Mouse (Mus musculus) heart, postnatal 25 days (tissue): ENCODE data around the gene Slc25a45. TPM values are rescaled to one million over a fixed set of nuclear protein-coding genes. Genes with fewer than 3 reads are reported as not detected.

Experiments used
- DNase-seq: peaks from one replicate; pipeline ENCODE4 v3.0.0; 2022; ENCODE audit warnings: low spot score
- intact Hi-C: fragments of 180-260 bp; cut with DNase I; formaldehyde crosslinking; loops from one replicate; pipeline ENCODE4 v1.15.1; 2025
- total RNA-seq, 2 experiments: library from RNA; stranded (reverse); gene quantifications; 2 replicates each; pipeline ENCODE4 v1.2.3; 2021

Gene Slc25a45
- total RNA-seq, 2 experiments from 2014 or later = 3.5 to 4.1 TPM

GRCm38 (mm10) chr19:5849843-5850527 lies 27.6 kb upstream of the Slc25a45 start:
- peak; percentile 93 for DNase-seq
- intact Hi-C loops = loop anchor here (1.0 to 5.0 kb wide), 3 partner anchors 29 to 123 kb away; partner anchors contain the start of genes Ehbp1l1 and Fam89b

DNA sequence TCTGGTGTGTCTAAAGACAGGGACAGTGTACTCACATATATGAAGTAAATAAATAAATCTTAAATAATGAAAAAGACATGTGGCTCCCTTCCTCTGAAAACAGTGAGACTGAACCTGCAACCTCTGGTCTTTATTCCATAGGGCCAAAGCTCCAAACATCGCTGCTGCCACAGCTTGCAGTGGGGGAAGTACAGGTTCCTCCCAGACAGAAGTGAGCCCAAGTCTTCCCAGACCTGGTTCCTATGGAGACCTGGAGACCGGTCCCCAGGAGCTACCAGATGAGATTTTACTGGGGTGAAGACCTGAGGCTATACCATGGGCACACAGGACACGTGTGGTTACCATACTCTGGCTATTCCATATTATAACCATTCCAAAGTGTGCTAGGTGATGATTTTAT lies 26.7 kb upstream of the Slc25a45 start:
- no peak for DNase-seq

DNA sequence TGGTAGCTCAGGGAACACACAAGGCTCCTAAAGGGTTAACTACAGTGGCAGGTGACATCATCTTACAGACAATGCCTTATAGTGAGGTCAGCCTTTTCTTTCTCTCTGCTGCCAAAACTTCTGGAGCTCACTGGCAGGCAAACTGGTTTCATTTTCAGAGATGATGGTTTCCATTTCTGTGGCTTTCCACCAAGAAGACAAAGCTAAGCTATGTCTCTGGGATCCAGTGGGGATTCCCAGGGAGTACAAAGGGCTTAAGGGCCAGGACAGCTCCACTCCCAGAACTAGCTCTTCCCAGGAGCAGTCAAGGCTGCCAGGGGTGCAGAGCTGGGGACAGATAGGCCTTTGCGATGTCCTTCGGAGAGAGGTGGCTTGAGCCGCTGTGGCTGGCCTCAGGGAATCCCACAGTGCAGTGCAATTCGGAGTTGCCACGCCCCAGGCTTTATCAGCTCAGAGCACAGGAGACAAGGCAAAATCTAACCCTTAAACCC lies 26.1 kb upstream of the Slc25a45 start:
- intact Hi-C loops = loop anchor here (2.0 kb wide), 1 partner anchor 27 kb away; no protein-coding TSS in a partner anchor
- no peak for DNase-seq

More for the DNA sequence above, 26.7 kb upstream of the Slc25a45 start:
- intact Hi-C loops = loop anchor here (1.0 to 2.0 kb wide), 2 partner anchors 28 to 58 kb away; no protein-coding TSS in a partner anchor

GRCm38 (mm10) chr19:5852035-5852722 lies 25.4 kb upstream of the Slc25a45 start:
- intact Hi-C loops = no loop called here
- DNase-seq = no peak

- intact Hi-C loops = no loop called here
- no peak for DNase-seq
Measured at GRCm38 (mm10) chr19:5856604-5857003, 21.0 kb upstream of the Slc25a45 start.

DNA sequence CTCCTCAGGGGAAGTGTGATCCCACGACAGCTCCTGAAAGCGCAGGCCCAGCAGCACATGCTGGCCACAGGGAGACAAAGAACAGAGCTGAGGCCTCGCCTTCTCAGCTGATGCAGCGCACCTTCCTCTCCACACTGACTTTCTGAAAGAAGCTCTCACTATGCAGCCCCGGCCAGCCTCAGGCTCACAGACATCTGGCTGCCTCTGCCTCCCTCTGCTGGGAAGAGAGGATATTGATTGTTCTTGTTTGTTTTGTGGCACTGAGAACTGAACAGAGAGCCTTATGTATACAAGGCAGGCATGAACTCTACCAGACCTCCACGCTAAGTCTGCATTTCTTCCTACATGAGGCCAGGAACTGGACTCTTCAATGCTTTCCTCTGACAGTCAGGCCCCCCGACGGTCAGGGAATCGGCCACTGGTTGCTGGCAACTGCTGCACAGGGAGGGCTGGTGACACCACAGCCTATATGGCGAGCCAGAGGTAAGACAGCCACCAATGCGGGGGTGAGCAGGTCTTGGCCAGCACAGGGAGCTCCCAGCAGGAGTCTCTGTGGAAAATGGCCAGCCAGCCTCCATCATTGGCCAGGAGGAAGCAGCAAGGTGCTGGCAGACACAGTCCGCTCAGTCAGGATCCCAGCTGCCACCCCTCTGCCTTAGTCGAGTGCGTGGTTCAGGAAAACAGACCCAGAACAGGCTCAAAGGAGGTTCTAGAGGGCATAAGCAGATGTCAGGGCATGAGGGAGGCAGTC lies 15.1 kb upstream of the Slc25a45 start:
- intact Hi-C loops = no loop called here

DNA sequence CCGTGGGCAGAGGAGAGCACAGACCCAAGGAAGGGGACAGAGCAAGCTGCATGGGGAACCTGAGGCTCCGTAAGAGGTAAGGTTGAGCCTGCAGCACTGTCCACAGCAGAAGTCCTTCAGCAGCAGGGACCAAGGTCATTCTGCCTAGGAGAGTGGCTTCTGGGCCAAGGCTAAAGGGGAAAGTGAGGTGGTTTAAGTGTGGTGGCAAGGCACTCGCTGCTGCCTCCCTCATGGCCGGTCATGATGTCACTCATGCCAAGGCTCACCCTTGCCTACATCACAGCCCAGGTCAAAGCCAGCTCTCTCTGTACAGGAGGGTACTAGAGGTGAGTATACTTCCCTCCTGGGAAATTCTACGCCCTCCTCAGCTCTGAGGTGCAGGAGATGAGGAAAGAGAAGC lies 13.8 kb upstream of the Slc25a45 start:
- intact Hi-C loops = no loop called here
- DNase-seq = no peak

More for the DNA sequence above, 15.1 kb upstream of the Slc25a45 start:
- DNase-seq = no peak

DNA sequence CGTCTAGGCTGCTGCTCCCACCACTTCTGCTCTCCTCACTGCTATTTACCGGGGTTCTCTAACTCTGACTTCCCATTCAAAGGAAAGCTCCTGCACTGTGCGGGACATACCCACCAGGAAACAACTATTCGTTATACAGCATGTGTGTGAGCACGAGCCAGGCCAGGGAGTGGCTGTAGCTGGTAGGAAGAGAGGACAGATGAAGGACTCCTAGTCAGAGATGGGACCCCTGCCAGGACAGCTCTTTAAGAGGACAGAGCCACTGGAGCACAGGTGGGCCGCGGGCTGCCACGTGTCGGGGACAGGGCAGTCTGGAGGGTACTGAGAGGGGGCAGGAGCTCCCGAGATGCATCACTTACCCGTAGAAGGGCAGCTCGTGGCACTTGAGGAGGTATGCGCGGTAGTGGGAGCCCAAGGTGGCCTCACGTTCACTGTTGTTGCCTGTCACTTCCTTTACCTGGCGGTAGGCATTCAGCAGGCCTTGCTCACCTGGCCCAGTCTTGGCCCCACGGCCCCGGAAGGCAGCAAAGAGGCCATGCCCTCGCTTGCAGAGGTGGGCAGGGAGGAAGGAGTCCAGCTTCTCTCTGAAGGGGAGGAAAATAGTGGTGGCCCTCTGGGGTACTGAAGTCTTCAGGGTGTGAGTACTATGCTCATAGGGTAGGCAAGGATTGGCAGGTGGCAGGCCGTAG lies 12.8 kb upstream of the Slc25a45 start:
- intact Hi-C loops = no loop called here

GRCm38 (mm10) chr19:5868096-5868495 lies 9.5 kb upstream of the Slc25a45 start:
- intact Hi-C loops = no loop called here
- no peak for DNase-seq

More for the DNA sequence above, 12.8 kb upstream of the Slc25a45 start:
- DNase-seq = no peak

- intact Hi-C loops = no loop called here
- no peak for DNase-seq
Measured at GRCm38 (mm10) chr19:5871273-5871672, 6.3 kb upstream of the Slc25a45 start.

GRCm38 (mm10) chr19:5871683-5872082 lies 5.9 kb upstream of the Slc25a45 start:
- intact Hi-C loops = no loop called here
- no peak for DNase-seq

GRCm38 (mm10) chr19:5872528-5872927 lies 5.1 kb upstream of the Slc25a45 start:
- DNase-seq = no peak
- intact Hi-C loops = no loop called here

- intact Hi-C loops = no loop called here
- DNase-seq = no peak
Measured at GRCm38 (mm10) chr19:5872931-5873556, 4.6 kb upstream of the Slc25a45 start.

DNA sequence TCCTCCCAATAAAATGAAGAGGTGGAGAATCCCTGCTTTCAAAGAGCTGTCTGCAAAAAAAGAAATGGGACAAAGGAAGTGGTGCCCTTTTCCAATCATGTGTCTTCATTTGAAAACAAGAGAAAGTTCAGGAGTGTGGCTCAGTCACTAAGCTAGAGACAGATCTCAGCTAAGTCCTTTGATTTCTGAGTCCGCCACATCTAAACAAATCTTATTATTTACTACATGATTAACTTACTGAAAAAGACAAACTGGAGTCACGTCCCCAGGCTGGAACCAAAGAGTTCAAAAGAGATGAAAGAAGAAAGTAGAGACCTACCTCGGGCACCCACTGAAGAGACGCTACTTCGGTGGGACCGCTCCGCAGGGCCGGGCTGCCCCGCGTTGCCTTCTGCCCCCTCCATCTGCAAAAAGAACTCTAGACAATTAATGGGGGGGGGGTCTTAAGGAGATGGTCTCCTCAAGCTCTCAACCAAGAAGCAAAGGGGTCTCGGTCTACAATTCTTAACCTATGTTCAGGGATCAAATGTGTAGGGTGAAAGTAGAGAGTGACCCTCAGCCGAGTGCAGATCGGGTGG lies 3.1 kb upstream of the Slc25a45 start:
- intact Hi-C loops = no loop called here

DNA sequence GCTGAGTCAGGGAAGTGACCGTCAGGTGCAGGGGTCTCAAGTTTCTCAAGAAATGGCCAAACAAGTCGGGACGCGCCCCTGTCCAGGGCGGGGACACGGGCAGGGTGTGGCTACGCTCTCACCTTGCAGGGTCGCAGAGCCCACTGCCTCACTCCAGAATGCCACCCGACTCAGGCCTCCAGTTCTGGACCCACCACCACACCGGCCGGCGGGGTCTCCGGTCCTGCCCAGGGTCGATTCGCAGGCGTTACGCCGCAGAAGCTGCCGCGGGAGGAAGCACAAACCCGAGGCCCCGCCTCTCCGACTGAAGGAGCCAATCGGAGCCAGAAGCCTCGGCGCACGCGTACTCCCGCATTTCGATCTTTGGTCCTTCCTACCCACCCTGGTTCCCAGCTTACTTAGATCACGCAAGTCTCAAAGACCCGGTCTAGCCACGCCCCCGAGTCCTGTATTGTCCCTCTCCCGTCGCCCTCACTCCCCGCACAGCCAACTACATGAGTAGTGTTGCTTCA lies 2.6 kb upstream of the Slc25a45 start, which contains the start of gene Frmd8:
Gene Frmd8, minus strand, starts transcription at position 306 of the 512 bp plus-strand sequence.
- peak; percentile 90 for DNase-seq
- intact Hi-C loops = loop anchor here (5.0 kb wide), 1 partner anchor 163 kb away; no protein-coding TSS in a partner anchor

More for the DNA sequence above, 3.1 kb upstream of the Slc25a45 start:
- DNase-seq = no peak

DNA sequence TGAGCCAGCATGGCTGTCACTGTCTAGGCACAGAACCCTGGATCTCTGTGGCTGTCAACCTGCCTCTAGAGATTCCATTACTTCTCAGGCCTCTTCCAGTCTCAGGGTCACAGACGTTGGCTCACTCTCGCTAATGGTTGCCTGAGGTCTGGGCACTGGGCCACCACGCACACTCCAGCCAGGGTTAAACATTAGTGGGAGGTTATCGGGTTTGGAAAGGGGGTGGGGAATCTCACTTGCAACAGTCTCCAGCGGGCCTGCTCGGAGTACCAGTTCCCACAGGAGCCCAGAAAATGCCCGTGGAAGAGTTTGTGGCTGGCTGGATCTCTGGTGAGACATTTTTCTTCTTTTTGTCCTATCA lies 734 bp downstream of the Slc25a45 start:
- intact Hi-C loops = loop anchor here (2.0 to 5.0 kb wide), 2 partner anchors 28 to 166 kb away; no protein-coding TSS in a partner anchor
- no peak for DNase-seq

DNA sequence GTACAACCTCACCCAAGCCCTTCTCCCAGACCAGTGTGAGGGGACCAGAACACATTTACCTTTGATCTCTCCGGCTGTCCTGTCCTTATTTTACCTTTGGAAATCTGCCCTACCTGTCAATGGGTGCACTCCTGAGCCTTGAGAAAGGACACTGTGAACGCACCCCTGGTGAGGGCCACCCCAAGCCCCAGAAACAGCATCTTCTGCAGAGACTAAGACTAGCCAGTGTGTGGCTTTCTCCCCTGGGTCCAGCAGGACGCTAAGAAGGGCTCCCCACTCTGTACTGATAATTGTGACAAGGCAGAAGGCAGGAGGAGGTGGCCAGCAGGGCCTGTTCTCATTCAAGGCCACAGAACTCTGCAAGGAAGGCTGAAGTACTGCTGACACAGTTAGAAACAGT lies 1.3 kb downstream of the Slc25a45 start:
- DNase-seq = no peak
- intact Hi-C loops = loop anchor here (1.0 to 5.0 kb wide), 3 partner anchors 28 to 167 kb away; no protein-coding TSS in a partner anchor

GRCm38 (mm10) chr19:5879735-5880134 lies 2.1 kb downstream of the Slc25a45 start:
- intact Hi-C loops = loop anchor here (1.0 to 5.0 kb wide), 3 partner anchors 29 to 167 kb away; no protein-coding TSS in a partner anchor
- no peak for DNase-seq
